Mouse (Mus musculus) retina, embryonic 14.5 days (tissue): ENCODE results near the gene Strap.
A peak's percentile ranks its signal among the peaks of the same experiment; 100 is the strongest.
"Not testable (repeated sequence)": the region's sequence is repeated elsewhere in the genome, so short reads cannot be mapped to it uniquely, and the experiment has no call there.

ENCODE experiments used
- DNase-seq: peaks from one replicate; pipeline ENCODE4 v3.0.0-alpha.2; 2015; ENCODE audit warnings: low spot score

Gene Strap

GRCm38 (mm10) chr6:137734846-137735609 is at the start of gene Strap:
Gene Strap, plus strand, starts transcription at chr6:137735078.
- peak; percentile 98 for DNase-seq

DNA sequence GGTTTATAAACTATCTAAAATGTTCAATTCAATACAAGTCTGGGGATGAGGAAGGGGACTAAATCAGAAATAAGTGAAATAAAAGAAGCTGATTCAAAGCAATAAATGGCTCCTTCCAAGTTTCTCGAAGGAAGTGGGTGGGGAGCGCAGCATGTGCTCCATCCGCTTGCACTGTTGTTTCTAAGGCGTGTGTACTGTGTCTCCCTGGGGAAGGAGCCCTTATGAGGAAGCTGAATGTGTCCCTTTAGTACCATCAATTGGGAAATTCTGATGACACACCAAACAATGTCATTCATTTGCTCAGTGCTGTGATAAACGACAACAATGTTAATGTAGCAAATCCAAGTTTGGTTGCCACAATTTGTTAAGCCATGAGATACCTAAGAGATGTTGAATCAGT is 47.2 kb upstream of the Strap start:
- DNase-seq, result no peak

DNA sequence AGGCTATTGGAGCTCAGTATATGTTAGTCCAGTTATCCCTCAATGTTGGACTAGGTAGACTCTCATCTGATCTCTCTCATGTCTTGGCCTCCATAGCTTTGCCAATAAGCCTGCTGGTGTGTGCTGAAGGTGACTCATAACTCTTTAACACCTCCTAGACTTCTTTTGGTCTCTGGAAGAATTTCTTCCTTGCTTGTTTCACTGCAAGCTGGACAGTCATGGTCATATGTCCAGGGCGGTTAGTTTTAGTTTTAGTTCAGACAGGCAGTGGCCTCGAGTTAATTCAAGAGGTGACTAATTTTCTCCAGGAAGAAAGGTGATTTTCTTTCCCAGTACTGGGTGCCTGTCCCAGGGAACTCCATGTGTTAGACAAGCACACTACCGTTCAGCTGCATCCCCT is 46.8 kb upstream of the Strap start:
- DNase-seq, result no peak

- DNase-seq, result no peak
Observed at GRCm38 (mm10) chr6:137688506-137689105, 46.3 kb upstream of the Strap start.

DNA sequence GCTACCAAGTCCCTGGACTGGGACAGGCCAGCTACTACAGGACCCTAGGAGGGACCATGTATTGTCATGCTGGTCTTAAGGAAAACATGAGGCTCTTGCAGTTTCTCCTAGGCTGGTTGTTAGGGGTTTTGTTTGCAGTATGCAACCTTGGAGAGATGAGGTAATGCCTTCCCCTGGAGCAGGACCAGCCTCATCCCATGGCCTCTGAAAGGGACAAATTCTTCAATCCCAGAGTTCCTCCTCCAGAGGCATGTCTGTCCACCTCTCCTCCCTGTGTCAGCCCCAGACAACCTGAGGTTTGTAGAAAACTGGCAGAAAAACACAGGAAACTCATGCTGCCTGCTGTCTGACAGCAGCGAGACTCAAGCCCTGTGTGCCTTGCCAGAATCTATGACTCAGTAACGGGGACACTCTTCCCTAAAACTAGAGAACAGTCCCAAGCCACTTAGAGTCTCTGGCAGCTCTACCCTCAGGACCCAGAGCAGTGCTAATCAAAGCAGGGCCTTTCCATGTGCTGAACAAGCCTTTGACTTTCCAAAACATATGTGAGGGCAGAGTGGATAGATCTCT is 44.2 kb upstream of the Strap start:
- DNase-seq, result no peak

GRCm38 (mm10) chr6:137694310-137694709 is 40.6 kb upstream of the Strap start:
- no peak for DNase-seq

DNA sequence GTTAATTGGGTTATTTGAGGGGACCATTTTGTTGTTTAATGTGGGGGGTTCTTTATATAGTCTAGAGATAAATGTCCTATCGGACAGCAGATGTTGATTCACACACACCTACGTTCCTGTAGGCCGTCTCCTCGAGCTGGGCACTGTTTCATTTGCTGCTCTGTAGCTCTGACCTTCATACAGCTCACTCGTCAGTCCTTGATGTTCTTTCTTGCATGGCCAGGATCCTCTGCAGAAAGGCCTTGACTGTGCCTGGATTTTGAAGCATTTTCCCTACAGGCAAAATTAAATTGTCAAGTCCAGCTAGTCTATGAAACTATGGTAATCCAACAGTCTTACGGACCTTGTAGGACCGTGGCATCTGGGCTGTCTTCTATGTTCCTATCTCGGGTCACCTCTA is 39.8 kb upstream of the Strap start:
- no peak for DNase-seq

GRCm38 (mm10) chr6:137696445-137697204 is 38.3 kb upstream of the Strap start:
- DNase-seq, result no peak

- no peak for DNase-seq
Observed at GRCm38 (mm10) chr6:137699434-137699833, 35.4 kb upstream of the Strap start.

DNA sequence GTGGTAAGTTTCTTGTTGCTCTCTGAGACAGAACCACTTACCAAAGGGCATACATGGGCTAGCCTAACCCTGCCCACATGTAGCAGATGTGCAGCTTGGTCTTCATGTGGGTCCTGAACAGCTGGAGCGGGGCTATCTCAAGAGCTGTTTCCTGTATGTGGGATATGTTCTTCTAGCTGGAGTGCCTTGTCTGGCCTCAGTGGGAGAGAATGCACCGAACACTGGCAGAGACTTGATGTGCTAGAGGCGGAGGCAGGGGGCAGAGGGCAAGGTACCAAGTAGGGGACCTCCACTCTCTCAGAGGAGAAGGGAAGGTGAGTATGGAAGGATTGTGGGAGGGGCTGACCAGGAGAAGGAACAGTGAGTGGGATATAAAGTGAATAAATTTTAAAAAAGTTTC is 32.7 kb upstream of the Strap start:
- no peak for DNase-seq

GRCm38 (mm10) chr6:137702918-137703317 is 32.0 kb upstream of the Strap start:
- DNase-seq, result no peak

GRCm38 (mm10) chr6:137703431-137703830 is 31.4 kb upstream of the Strap start:
- no peak for DNase-seq

GRCm38 (mm10) chr6:137704300-137704939 is 30.5 kb upstream of the Strap start:
- DNase-seq, result no peak

GRCm38 (mm10) chr6:137706209-137706608 is 28.7 kb upstream of the Strap start:
- DNase-seq, result no peak

DNA sequence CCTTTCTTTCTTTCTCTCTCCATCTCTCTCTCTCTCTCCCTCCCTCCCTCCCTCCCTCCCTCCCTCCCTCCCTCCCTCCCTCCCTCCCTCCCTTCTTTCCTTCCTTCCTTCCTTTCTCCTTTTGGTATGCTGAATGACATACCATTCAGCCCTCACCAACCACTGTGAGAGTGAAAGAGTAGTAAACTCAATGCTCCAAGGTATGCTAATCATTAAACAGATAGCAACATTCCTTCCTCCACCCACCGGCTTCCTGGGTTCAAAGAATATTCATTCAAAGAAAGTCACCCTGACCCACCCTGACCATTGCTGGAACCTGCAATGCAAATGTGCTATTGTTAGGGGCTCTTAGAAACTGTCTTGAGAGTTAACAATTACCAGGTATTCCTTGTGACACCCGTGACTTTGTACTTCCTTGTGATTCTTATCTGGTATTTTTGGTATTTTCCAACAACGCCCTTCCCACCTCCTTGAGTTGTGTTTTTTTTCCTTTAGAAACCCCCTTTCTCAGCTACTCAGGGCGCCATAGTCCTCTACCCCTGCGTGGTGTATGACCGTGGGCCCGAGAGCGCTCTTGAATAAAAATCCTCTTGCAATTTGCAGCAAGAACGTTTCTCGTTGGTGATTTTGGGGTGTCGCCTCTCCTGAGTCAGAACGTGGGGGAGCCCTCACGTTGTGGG is 26.0 kb upstream of the Strap start:
- DNase-seq, result not testable (repeated sequence)

GRCm38 (mm10) chr6:137710179-137711037 is 24.5 kb upstream of the Strap start:
- DNase-seq, result no peak

- peak; percentile 25 for DNase-seq
Observed at GRCm38 (mm10) chr6:137712654-137713309, 22.1 kb upstream of the Strap start.

GRCm38 (mm10) chr6:137713310-137713664 is 21.6 kb upstream of the Strap start:
- peak; percentile 49 for DNase-seq

DNA sequence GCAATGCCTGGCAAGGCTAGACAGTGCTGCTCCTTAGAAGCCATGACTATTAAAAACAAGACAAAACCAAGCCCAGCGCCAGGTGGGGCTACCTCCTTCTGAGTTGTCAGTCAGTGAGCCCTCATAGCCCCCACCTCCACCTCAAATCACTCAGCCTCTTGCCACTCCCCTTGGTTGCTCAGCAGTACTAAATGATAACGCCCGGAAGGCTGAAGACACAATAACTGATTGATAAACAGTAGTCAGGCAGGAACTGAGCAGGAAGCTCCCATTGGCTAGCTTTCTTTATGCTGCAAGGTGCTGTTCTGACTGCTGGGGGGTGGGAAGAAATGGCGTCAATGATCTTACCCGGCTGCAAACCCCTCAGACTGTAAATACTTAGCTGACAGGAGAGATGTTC is 18.1 kb upstream of the Strap start:
- DNase-seq, result no peak
